ENCODE assay signal across 18 mouse cellular contexts in the genomic region with DNA sequence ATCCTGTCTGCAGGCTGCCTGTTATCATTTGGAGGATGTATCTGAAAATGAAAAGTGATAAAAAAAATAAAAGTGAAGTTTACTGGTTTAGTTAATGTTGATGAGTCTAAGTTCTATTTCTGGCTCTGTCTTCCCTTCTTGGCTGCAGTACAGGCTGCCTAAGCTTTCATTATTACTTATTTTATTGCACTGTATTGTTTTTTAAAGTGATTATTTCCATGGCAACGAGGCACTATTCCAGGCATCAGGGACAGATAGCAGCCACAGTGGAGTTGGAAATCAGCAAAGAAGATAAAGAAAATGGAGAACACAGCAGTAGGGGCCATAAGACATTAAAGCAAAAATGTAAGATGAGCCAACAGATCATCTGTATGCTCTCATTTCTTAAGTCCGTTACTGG.
DNase-seq lines count a peak whose midpoint lies in the region; ATAC-seq and TF ChIP-seq lines count a peak whose summit lies in the region.
"Had no signal": no experiment of that assay in that cellular context is flagged by ENCODE, and none has a peak within 500 bp of the region (broad histone marks: within the 10 kb centered on the region; RNA-seq: fewer than 3 reads in every experiment).

No protein-coding gene starts in this region.

- no peaks in the 10 kb centered on the region for H3K9me3 ChIP-seq in embryonic facial prominence, embryonic 14.5 days (ENCODE audit: control insufficient read depth, low read length)
- H3K9me3 ChIP-seq in embryonic facial prominence, embryonic 10.5 days = no peaks in the 10 kb centered on the region
- no peaks in the 10 kb centered on the region for H3K9me3 ChIP-seq in lung, embryonic 14.5 days (ENCODE audit: low read depth, low read length)
- H3K9me3 ChIP-seq in liver, embryonic 12.5 days (replicated peaks) = no peaks in the 10 kb centered on the region
- H3K9me3 ChIP-seq: embryonic facial prominence, embryonic 13.5 days; forebrain, embryonic 10.5 days; heart, embryonic 15.5 days; hindbrain, embryonic 12.5 days; liver, embryonic 13.5 days; midbrain, embryonic 12.5 days had no signal

- H3K4me2 ChIP-seq in embryonic facial prominence, embryonic 14.5 days (ENCODE audit: low read depth, low read length) = no peak overlapping the region
- no peak overlapping the region for H3K4me2 ChIP-seq in lung, embryonic 14.5 days
- no peak overlapping the region for H3K4me2 ChIP-seq in liver, embryonic 12.5 days
- H3K4me2 ChIP-seq: embryonic facial prominence, embryonic 13.5 days; heart, embryonic 15.5 days; hindbrain, embryonic 12.5 days; liver, embryonic 13.5 days; midbrain, embryonic 12.5 days had no signal

- H3K9ac ChIP-seq in embryonic facial prominence, embryonic 14.5 days (ENCODE audit: low read depth, low read length) = no peak overlapping the region
- no peak overlapping the region for H3K9ac ChIP-seq in lung, embryonic 14.5 days
- no peak overlapping the region for H3K9ac ChIP-seq in liver, embryonic 12.5 days
- H3K9ac ChIP-seq: embryonic facial prominence, embryonic 13.5 days; heart, embryonic 15.5 days; hindbrain, embryonic 12.5 days; liver, embryonic 13.5 days; midbrain, embryonic 12.5 days had no signal

- TF ChIP-seq POLR2A in kidney, adult 2 months (IDR thresholded peaks at IDR 0.05; ENCODE audit: low read depth, low read length) = no peak

- no peaks in the 10 kb centered on the region for H3K36me3 ChIP-seq in embryonic facial prominence, embryonic 14.5 days (ENCODE audit: control insufficient read depth, insufficient read depth, low read length)
- H3K36me3 ChIP-seq in embryonic facial prominence, embryonic 10.5 days (replicated peaks) = no peaks in the 10 kb centered on the region
- no peaks in the 10 kb centered on the region for H3K36me3 ChIP-seq in kidney, adult 2 months (ENCODE audit: control insufficient read depth, insufficient read depth, low read length)
- H3K36me3 ChIP-seq in lung, embryonic 14.5 days (ENCODE audit: insufficient read depth) = no peaks in the 10 kb centered on the region
- no peaks in the 10 kb centered on the region for H3K36me3 ChIP-seq in liver, embryonic 12.5 days
- H3K36me3 ChIP-seq: embryonic facial prominence, embryonic 13.5 days; forebrain, embryonic 10.5 days; heart, embryonic 15.5 days; hindbrain, embryonic 12.5 days; liver, embryonic 13.5 days; midbrain, embryonic 12.5 days had no signal

- peak; percentile 10 for DNase-seq in embryonic facial prominence, embryonic 14.5 days (ENCODE audit: low spot score)
- DNase-seq in embryonic facial prominence, embryonic 10.5 days (ENCODE audit: low spot score) = no peak
- DNase-seq in kidney, postnatal 10 days = peak; percentile 25
- no peak for DNase-seq in kidney, adult 2 months
- DNase-seq in lung, embryonic 14.5 days = peak; percentile 81
- no peak for DNase-seq in lung, postnatal 25 days (ENCODE audit: low spot score)
- DNase-seq in brain, adult 2 months (ENCODE audit: low read depth, low spot score) = peak; percentile 69
- DNase-seq: cerebellum, adult 18-20 months; gastrocnemius, adult 2 months; heart, adult 11 months; liver, embryonic 13.5 days; lung, postnatal 4 days had no signal

- no peak overlapping the region for H3K27ac ChIP-seq in embryonic facial prominence, embryonic 14.5 days (replicated peaks; ENCODE audit: low read depth, low read length)
- no peak overlapping the region for H3K27ac ChIP-seq in embryonic facial prominence, embryonic 10.5 days (replicated peaks)
- H3K27ac ChIP-seq in kidney, adult 2 months (ENCODE audit: insufficient read depth, low read depth, low read length) = no peak overlapping the region
- H3K27ac ChIP-seq in lung, embryonic 14.5 days (ENCODE audit: low read depth) = no peak overlapping the region
- no peak overlapping the region for H3K27ac ChIP-seq in liver, embryonic 12.5 days
- H3K27ac ChIP-seq: embryonic facial prominence, embryonic 13.5 days; forebrain, embryonic 10.5 days; gastrocnemius, adult 2 months; heart, embryonic 15.5 days; hindbrain, embryonic 12.5 days; liver, embryonic 13.5 days; midbrain, embryonic 12.5 days had no signal

- 63% methylated on average over 2 of the region's 2 CpGs for whole genome bisulfite sequencing in embryonic facial prominence, embryonic 14.5 days
- WGBS in embryonic facial prominence, embryonic 10.5 days = 82% methylated on average over 2 of the region's 2 CpGs
- WGBS in kidney, adult 2 months = 57% methylated on average over 2 of the region's 2 CpGs
- WGBS in lung, embryonic 14.5 days = 40% methylated on average over 2 of the region's 2 CpGs
- WGBS in liver, embryonic 12.5 days (ENCODE audit: insufficient replicate concordance) = 53% methylated on average over 2 of the region's 2 CpGs

- no peak overlapping the region for H3K4me3 ChIP-seq in embryonic facial prominence, embryonic 14.5 days (ENCODE audit: low read depth, low read length)
- H3K4me3 ChIP-seq in embryonic facial prominence, embryonic 10.5 days = no peak overlapping the region
- no peak overlapping the region for H3K4me3 ChIP-seq in kidney, adult 2 months (ENCODE audit: insufficient read depth, low read depth, low read length)
- H3K4me3 ChIP-seq in lung, embryonic 14.5 days (ENCODE audit: low read depth, low read length) = no peak overlapping the region
- no peak overlapping the region for H3K4me3 ChIP-seq in liver, embryonic 12.5 days
- H3K4me3 ChIP-seq: embryonic facial prominence, embryonic 13.5 days; forebrain, embryonic 10.5 days; gastrocnemius, adult 2 months; heart, embryonic 15.5 days; hindbrain, embryonic 12.5 days; liver, embryonic 13.5 days; midbrain, embryonic 12.5 days had no signal

- TF ChIP-seq CTCF in kidney, adult 2 months (conservative IDR thresholded peaks at IDR 0.05; ENCODE audit: insufficient read depth, insufficient read length, low read depth, low read length) = no peak
- TF ChIP-seq CTCF in lung, embryonic 14.5 days (IDR thresholded peaks at IDR 0.05; ENCODE audit: low read depth) = no peak

- no peak for ATAC-seq in embryonic facial prominence, embryonic 14.5 days (ENCODE audit: low read depth)
- peak; percentile 92 for ATAC-seq in lung, embryonic 14.5 days (ENCODE audit: insufficient read depth)
- ATAC-seq in liver, embryonic 12.5 days = no peak

- no peaks in the 10 kb centered on the region for H3K4me1 ChIP-seq in embryonic facial prominence, embryonic 14.5 days (ENCODE audit: control insufficient read depth, insufficient read depth, low read length)
- no peaks in the 10 kb centered on the region for H3K4me1 ChIP-seq in embryonic facial prominence, embryonic 10.5 days
- H3K4me1 ChIP-seq in kidney, adult 2 months (ENCODE audit: control insufficient read depth, insufficient read depth, low read length) = no peaks in the 10 kb centered on the region
- no peaks in the 10 kb centered on the region for H3K4me1 ChIP-seq in lung, embryonic 14.5 days (ENCODE audit: insufficient read depth)
- no peaks in the 10 kb centered on the region for H3K4me1 ChIP-seq in liver, embryonic 12.5 days
- H3K4me1 ChIP-seq: embryonic facial prominence, embryonic 13.5 days; forebrain, embryonic 10.5 days; heart, embryonic 15.5 days; hindbrain, embryonic 12.5 days; liver, embryonic 13.5 days; midbrain, embryonic 12.5 days had no signal

- no peaks in the 10 kb centered on the region for H3K27me3 ChIP-seq in embryonic facial prominence, embryonic 14.5 days (replicated peaks; ENCODE audit: control insufficient read depth, insufficient read depth, low read length)
- no peaks in the 10 kb centered on the region for H3K27me3 ChIP-seq in embryonic facial prominence, embryonic 10.5 days (replicated peaks; ENCODE audit: low read depth, poor library complexity, severe bottlenecking)
- no peaks in the 10 kb centered on the region for H3K27me3 ChIP-seq in kidney, adult 2 months (replicated peaks; ENCODE audit: control insufficient read depth, insufficient read depth, low read length)
- no peaks in the 10 kb centered on the region for H3K27me3 ChIP-seq in lung, embryonic 14.5 days (ENCODE audit: insufficient read depth, low read length)
- H3K27me3 ChIP-seq in liver, embryonic 12.5 days (replicated peaks) = no peaks in the 10 kb centered on the region
- H3K27me3 ChIP-seq: embryonic facial prominence, embryonic 13.5 days; heart, embryonic 15.5 days; hindbrain, embryonic 12.5 days; liver, embryonic 13.5 days; midbrain, embryonic 12.5 days had no signal

Comparison
In these comparisons a context has a peak if more than half of its experiments do, and no peak if none do; other contexts are left out.
1. DNase-seq: peak in embryonic facial prominence, embryonic 14.5 days (single experiment), kidney, postnatal 10 days (single experiment), lung, embryonic 14.5 days (single experiment) and brain, adult 2 months (single experiment); none in embryonic facial prominence, embryonic 10.5 days (single experiment), kidney, adult 2 months (single experiment) and lung, postnatal 25 days (single experiment).